35 mouse cellular contexts compared by ENCODE assay signal in the genomic region with DNA sequence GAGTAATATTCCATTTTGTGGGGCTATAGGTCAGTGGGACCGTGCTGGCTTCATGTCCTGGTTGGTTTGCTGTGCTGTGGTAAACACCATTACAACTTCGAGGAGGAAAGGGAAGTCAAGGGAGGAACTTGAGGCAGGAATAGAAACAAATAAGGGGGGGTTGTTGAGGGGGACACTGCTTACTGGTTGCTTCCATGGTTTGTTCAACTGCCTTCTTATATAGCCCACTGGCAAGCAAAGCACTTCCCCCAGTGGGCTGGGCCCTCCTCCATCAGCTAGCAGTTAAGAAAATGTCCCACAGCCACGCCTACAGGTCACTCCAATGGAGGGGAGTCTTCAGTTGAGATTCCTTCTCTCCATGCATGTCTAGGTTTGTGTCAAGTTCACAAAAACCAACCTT. TPM values are rescaled to one million over a fixed set of nuclear protein-coding genes. Genes with fewer than 3 reads are reported as not detected.
A peak's percentile ranks its signal among the peaks of the same experiment; 100 is the strongest.
DNase-seq lines count a peak whose midpoint lies in the region; ATAC-seq and TF ChIP-seq lines count a peak whose summit lies in the region.
"Had no signal": no experiment of that assay in that cellular context is flagged by ENCODE, and none has a peak within 500 bp of the region (broad histone marks: within the 10 kb centered on the region; RNA-seq: fewer than 3 reads in every experiment).

No protein-coding gene starts in this region.

- DNase-seq in liver = no peak
- DNase-seq in frontal cortex, postnatal 25 days (ENCODE audit: low spot score in 2 of 2) = no peak
- DNase-seq: adrenal gland, postnatal 10 days; cerebellum, adult 18-20 months; cerebellum, postnatal 10 days; forebrain, postnatal 0 days; gastrocnemius, postnatal 10 days; heart, postnatal 4 days; kidney, adult 9 months; kidney, postnatal 10 days; left cerebral cortex, postnatal 4 days; thymus, postnatal 25 days had no signal

- H3K36me3 ChIP-seq in liver, embryonic 16.5 days (ENCODE audit: control insufficient read depth, insufficient read depth) = no peaks in the 10 kb centered on the region
- H3K36me3 ChIP-seq: forebrain, embryonic 12.5 days; G1E; hindbrain, embryonic 13.5 days; liver, embryonic 15.5 days; midbrain, embryonic 12.5 days; neural tube, embryonic 13.5 days had no signal

- no peak for TF ChIP-seq CTCF in bone marrow macrophage, adult 2 months (IDR thresholded peaks at IDR 0.05; ENCODE audit: low read depth, low read length)

- H3K9ac ChIP-seq in liver, embryonic 16.5 days (ENCODE audit: low read depth, low read length) = no peak overlapping the region
- H3K9ac ChIP-seq: forebrain, embryonic 12.5 days; forebrain, postnatal 0 days; hindbrain, embryonic 13.5 days; liver, embryonic 15.5 days; midbrain, embryonic 12.5 days; neural tube, embryonic 13.5 days had no signal

- no peaks in the 10 kb centered on the region; the same call in 1 of the 2 replicates for H3K4me1 ChIP-seq in liver, embryonic 16.5 days (ENCODE audit: control insufficient read depth, low read depth, low read length)
- peaks cover 38% of the 10 kb centered on the region for H3K4me1 ChIP-seq in bone marrow macrophage, adult 2 months (ENCODE audit: control insufficient read depth, insufficient read depth, low read length)
- H3K4me1 ChIP-seq: hindbrain, embryonic 13.5 days; midbrain, embryonic 12.5 days; neural tube, embryonic 13.5 days had no signal

- H3K27ac ChIP-seq in liver, embryonic 16.5 days (ENCODE audit: low read length) = no peak overlapping the region
- peak overlapping the region; percentile 97 for H3K27ac ChIP-seq in bone marrow macrophage, adult 2 months (ENCODE audit: insufficient read depth, low read depth, low read length)
- H3K27ac ChIP-seq: forebrain, embryonic 12.5 days; hindbrain, embryonic 13.5 days; liver, embryonic 15.5 days; midbrain, embryonic 12.5 days; neural tube, embryonic 13.5 days had no signal

- H3K4me3 ChIP-seq in liver, embryonic 16.5 days (ENCODE audit: low read depth, low read length) = no peak overlapping the region
- H3K4me3 ChIP-seq in bone marrow macrophage, adult 2 months (ENCODE audit: insufficient read depth, low read length) = peak overlapping the region; percentile 27; the same call in 1 of the 2 replicates
- H3K4me3 ChIP-seq: erythroblast, embryonic 14.5 days; forebrain, embryonic 12.5 days; hindbrain, embryonic 13.5 days; liver, embryonic 15.5 days; midbrain, embryonic 12.5 days; neural tube, embryonic 13.5 days had no signal

- 0 out of 2 replicates have a peak, but pooled peaks have one; percentile 9 for ATAC-seq in liver, embryonic 16.5 days (ENCODE audit: low read depth)
- ATAC-seq in common myeloid progenitor, adult 5-6 weeks (replicated peaks; ENCODE audit: low read depth, poor library complexity, severe bottlenecking) = peak; percentile 26; the same call in 1 of the 2 replicates
- ATAC-seq in monocyte, adult 5-6 weeks (replicated peaks; ENCODE audit: insufficient number of reproducible peaks, low FRiP score, low TSS enrichment, poor library complexity, severe bottlenecking) = peak; percentile 80
- no peak for ATAC-seq in CD4-positive, CD25-positive, alpha-beta regulatory T cell, adult 4 months
- ATAC-seq: forebrain, postnatal 0 days; intestine, postnatal 0 days; Patski had no signal

- no peak overlapping the region for H3K4me2 ChIP-seq in liver, embryonic 16.5 days (ENCODE audit: low read depth, low read length)
- H3K4me2 ChIP-seq: forebrain, embryonic 12.5 days; heart, embryonic 11.5 days; hindbrain, embryonic 13.5 days; liver, embryonic 15.5 days; midbrain, embryonic 12.5 days; neural tube, embryonic 13.5 days had no signal

- no peaks in the 10 kb centered on the region for H3K27me3 ChIP-seq in liver, embryonic 16.5 days (ENCODE audit: control insufficient read depth, insufficient read depth, low read depth, low read length)
- H3K27me3 ChIP-seq: forebrain, embryonic 12.5 days; hindbrain, embryonic 13.5 days; liver, embryonic 15.5 days; megakaryocyte, embryonic 14.5 days; midbrain, embryonic 12.5 days; neural tube, embryonic 13.5 days had no signal

- WGBS in liver, embryonic 16.5 days (ENCODE audit: insufficient replicate concordance) = 46% methylated on average over 3 of the region's 3 CpGs

- H3K9me3 ChIP-seq in liver, embryonic 16.5 days (replicated peaks; ENCODE audit: control insufficient read depth, low read length) = no peaks in the 10 kb centered on the region
- H3K9me3 ChIP-seq: forebrain, embryonic 12.5 days; G1E; hindbrain, embryonic 13.5 days; liver, embryonic 15.5 days; midbrain, embryonic 12.5 days had no signal

- TF ChIP-seq POLR2A in bone marrow macrophage, adult 2 months (IDR thresholded peaks at IDR 0.05; ENCODE audit: borderline replicate concordance, low read depth, low read length) = no peak

RNA-seq across cellular contexts. Expression of gene Cd27, which starts 15.5 kb away (rescaled TPM):
- 1.1 and 1.5 TPM in 2 replicates for polyA plus RNA-seq in liver, embryonic 16.5 days (2015; fragmentation: Nextera tagmentation; extraction: Ambion mirVana)
- polyA plus RNA-seq in bone marrow macrophage, adult 2 months (2012; ENCODE audit: insufficient read depth, insufficient read length, missing spikeins) = not detected in 2 replicates
- 66.4 and 98.2 TPM in 2 replicates for total RNA-seq in common myeloid progenitor, adult 5-6 weeks (2017)
- total RNA-seq in monocyte, adult 5-6 weeks (2017) = 9.1 to 38.2 TPM (median 26.6 TPM) in 3 replicates
- 100 to 1,000 TPM; 638 to 724 TPM for polyA plus RNA-seq in CD4-positive, CD25-positive, alpha-beta regulatory T cell, adult 4 months (2017; shearing (Covaris generic))
- total RNA-seq: forebrain, postnatal 0 days; layer of hippocampus, postnatal 25 days; left cerebral cortex, postnatal 4 days; midbrain, postnatal 0 days had no signal
- polyA plus RNA-seq: cortical plate, adult 2 months; G1E had no signal

RNA-seq across cellular contexts. Expression of gene Tapbpl, which starts 20.6 kb away (rescaled TPM):
- polyA plus RNA-seq in liver, embryonic 16.5 days (2015; fragmentation: Nextera tagmentation; extraction: Ambion mirVana) = 9.1 and 9.7 TPM in 2 replicates
- 14.5 and 16.2 TPM in 2 replicates for polyA plus RNA-seq in bone marrow macrophage, adult 2 months (2012; ENCODE audit: insufficient read depth, insufficient read length, missing spikeins)
- total RNA-seq in common myeloid progenitor, adult 5-6 weeks (2017) = 18.8 and 20.2 TPM in 2 replicates
- 32.5 to 50.2 TPM (median 35.0 TPM) in 3 replicates for total RNA-seq in monocyte, adult 5-6 weeks (2017)
- polyA plus RNA-seq in CD4-positive, CD25-positive, alpha-beta regulatory T cell, adult 4 months (2017; shearing (Covaris generic)) = 100 to 1,000 TPM in 1 of 2 experiments, 10 to 100 TPM in 1; 88.2 to 156 TPM

RNA-seq across cellular contexts. Expression of gene Tuba3a, which starts 33.6 kb away (rescaled TPM):
- not detected in 2 replicates for polyA plus RNA-seq in liver, embryonic 16.5 days (2015; fragmentation: Nextera tagmentation; extraction: Ambion mirVana)
- polyA plus RNA-seq in bone marrow macrophage, adult 2 months (2012; ENCODE audit: insufficient read depth, insufficient read length, missing spikeins) = not detected in 2 replicates
- total RNA-seq in common myeloid progenitor, adult 5-6 weeks (2017) = not detected in 2 replicates
- 0.78 TPM in 1 of 3 replicates, not detected in the others for total RNA-seq in monocyte, adult 5-6 weeks (2017)
- 1 to 10 TPM; 1.9 to 2.3 TPM for polyA plus RNA-seq in CD4-positive, CD25-positive, alpha-beta regulatory T cell, adult 4 months (2017; shearing (Covaris generic))
- total RNA-seq: adrenal gland, postnatal 10 days; forebrain, postnatal 0 days; G1E; gastrocnemius, postnatal 10 days; heart, postnatal 4 days; layer of hippocampus, postnatal 25 days; left cerebral cortex, adult 8-10 months; left cerebral cortex, postnatal 4 days; midbrain, postnatal 0 days had no signal
- polyA plus RNA-seq: brain, embryonic 14.5 days; cortical plate, adult 2 months; erythroblast, embryonic 14.5 days; forebrain, embryonic 12.5 days; forebrain, postnatal 0 days; G1E; heart, embryonic 16.5 days; hindbrain, embryonic 13.5 days; intestine, postnatal 0 days; liver, embryonic 15.5 days; midbrain, embryonic 12.5 days; midbrain, postnatal 0 days; neural tube, embryonic 13.5 days; Patski; small intestine, adult 2 months had no signal

RNA-seq across cellular contexts. Expression of gene Vamp1, which starts 36.9 kb away (rescaled TPM):
- 1.5 and 1.8 TPM in 2 replicates for polyA plus RNA-seq in liver, embryonic 16.5 days (2015; fragmentation: Nextera tagmentation; extraction: Ambion mirVana)
- polyA plus RNA-seq in bone marrow macrophage, adult 2 months (2012; ENCODE audit: insufficient read depth, insufficient read length, missing spikeins) = 15.0 and 15.1 TPM in 2 replicates
- 4.9 and 8.0 TPM in 2 replicates for total RNA-seq in common myeloid progenitor, adult 5-6 weeks (2017)
- 12.8 to 29.3 TPM (median 15.5 TPM) in 3 replicates for total RNA-seq in monocyte, adult 5-6 weeks (2017)
- polyA plus RNA-seq in CD4-positive, CD25-positive, alpha-beta regulatory T cell, adult 4 months (2017; shearing (Covaris generic)) = 10 to 100 TPM; 17.0 to 28.4 TPM

Comparison
In these comparisons a context has a peak if more than half of its experiments do, and no peak if none do; other contexts are left out.
1. RNA of gene Cd27, which starts 15.5 kb away (polyA plus RNA-seq): 638 to 724 TPM in CD4-positive, CD25-positive, alpha-beta regulatory T cell, adult 4 months; 1.1 to 1.5 TPM in liver, embryonic 16.5 days and not detected in bone marrow macrophage, adult 2 months; every median in the first group is over 100 times any median in the second.